Mouse (Mus musculus): ENCODE data around the gene Bcl6. TPM values are rescaled to one million over a fixed set of nuclear protein-coding genes. Genes with fewer than 3 reads are reported as not detected.

Bcl6 gene
- polyA plus RNA-seq, 1 experiment from 2014 or later, result 1.2 TPM

- Histone ChIP-seq H3K27ac (ENCODE audit: low read length) (no peak overlapping the region), H3K4me2 (ENCODE audit: low read depth, low read length) (no peak overlapping the region), H3K9me3 (ENCODE audit: control insufficient read depth, low read length) (no peaks in the 10 kb centered on the region), H3K9ac (ENCODE audit: low read depth, low read length) (no peak overlapping the region), H3K27me3 (replicated peaks; ENCODE audit: control insufficient read depth, insufficient read depth, low read length) (no peaks in the 10 kb centered on the region), H3K4me1 (ENCODE audit: control insufficient read depth, insufficient read depth, low read length) (no peaks in the 10 kb centered on the region), H3K36me3 (ENCODE audit: control insufficient read depth, insufficient read depth, low read length) (no peaks in the 10 kb centered on the region), H3K4me3 (ENCODE audit: low read length) (no peak overlapping the region)
- WGBS, result 76% methylated on average over 2 of the region's 2 CpGs
- ATAC-seq, result no peak
Observed at GRCm38 (mm10) chr16:23919418-23919817, 69.2 kb downstream of the Bcl6 start.

Other genes with a start within 250 kb of the Bcl6 start
- 20.7 and 25.9 TPM in 2 replicates for gene Sst, start 97.9 kb downstream of the Bcl6 start, polyA plus RNA-seq (2015; fragmentation: Nextera tagmentation; extraction: Ambion mirVana)
- not detected in 2 replicates for gene Rtp2, start 56.5 kb downstream of the Bcl6 start, polyA plus RNA-seq (2015; fragmentation: Nextera tagmentation; extraction: Ambion mirVana)
- not detected in 2 replicates for gene Gm37419, start 370 bp downstream of the Bcl6 start, polyA plus RNA-seq (2015; fragmentation: Nextera tagmentation; extraction: Ambion mirVana)